Mouse (Mus musculus) embryo, embryonic 10.5 days (tissue): ENCODE data around the gene Hspg2.
A peak's percentile ranks its signal among the peaks of the same experiment; 100 is the strongest.

ENCODE experiments used
- DNase-seq: peaks from one replicate; pipeline ENCODE4 v3.0.0-alpha.2; 2015; ENCODE audit warnings: low spot score

The Hspg2 gene

DNA sequence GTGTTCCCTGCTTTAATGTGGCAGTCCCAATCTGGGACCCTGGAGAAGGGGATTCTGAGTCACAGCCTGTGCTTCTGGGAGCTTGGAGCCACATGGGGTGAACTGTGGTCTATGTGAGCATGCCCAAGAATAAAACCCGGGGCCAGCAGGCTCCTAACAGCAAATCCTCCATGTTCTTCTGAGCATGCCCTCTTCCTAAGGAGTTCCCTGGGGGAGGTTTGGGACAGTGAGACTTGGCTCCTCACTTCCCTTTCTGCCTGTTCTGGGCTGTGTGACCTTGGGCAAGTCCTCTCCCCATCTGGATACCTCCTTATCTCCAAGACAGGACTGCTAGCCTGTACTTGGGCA, 12.4 kb downstream of the Hspg2 start:
- DNase-seq = no peak

DNA sequence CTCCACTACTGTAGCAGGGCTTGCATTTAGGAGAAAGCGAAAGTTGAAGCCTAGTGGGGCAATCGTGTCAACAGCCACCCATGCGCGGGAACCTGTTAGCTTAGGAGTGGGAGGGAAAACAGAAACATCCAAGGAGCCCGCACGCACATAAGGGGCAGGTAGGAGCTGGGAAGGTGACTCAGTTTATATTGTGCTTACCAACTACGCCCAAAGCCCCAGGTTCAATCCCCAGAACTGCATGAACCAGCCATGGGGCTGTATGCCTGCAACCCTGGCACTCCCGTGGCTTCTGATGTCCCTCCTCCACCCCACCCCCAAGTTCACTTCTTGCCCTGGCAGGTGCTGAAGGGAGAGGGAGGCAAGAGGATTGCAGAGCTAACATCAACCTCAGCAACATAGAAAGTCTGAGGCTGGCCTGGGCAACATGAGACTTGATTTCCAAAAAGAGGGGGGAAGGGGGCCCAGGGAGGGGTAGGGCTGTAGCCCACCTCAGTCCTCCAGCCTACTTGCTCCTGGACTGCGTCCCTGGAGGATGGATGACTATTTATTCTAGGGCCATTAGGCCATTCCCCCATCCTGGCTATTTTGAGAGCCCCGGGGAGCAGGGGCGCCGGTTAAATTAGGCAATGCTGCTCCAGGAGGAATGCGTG, 12.9 kb downstream of the Hspg2 start:
- DNase-seq = no peak

DNA sequence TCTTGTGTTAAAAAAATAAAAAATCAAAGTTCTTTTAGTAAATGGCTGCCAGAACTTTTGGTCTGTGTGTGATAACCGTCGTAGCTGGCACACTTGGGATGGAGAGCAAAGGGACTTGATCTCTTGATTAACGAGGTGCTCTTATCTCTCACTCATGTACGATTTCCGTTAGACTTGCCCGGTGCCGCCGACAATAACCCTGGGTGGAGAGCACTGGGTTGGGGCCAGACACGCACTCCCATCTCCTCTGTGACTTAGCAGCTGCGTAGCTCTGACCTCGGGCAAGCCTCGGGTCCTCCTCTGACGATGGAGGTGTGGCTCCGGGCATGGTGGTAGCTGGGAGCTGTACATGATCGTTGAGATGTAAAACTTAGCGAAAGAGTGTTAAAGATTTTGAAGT, 15.3 kb downstream of the Hspg2 start:
- DNase-seq = no peak

DNA sequence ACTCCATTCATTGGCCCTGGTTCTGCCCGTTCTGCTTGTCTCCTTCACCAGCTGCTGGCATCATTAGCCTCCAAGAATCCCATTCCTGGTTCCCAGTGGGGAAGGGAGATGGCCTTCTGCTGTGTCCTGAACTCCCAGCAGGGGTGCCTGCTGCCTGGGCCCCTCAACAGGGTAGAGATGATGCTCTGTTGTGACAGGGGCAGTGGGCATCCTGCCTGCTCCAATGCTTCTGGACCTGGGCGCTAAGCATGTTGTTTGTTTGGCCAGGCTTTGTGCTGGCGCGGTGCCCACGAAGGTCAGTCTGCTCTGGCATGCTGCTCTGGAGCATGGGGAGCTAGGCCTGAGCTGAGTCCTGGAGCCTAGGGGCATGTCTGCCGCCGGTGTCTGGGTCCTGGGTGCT, 16.0 kb downstream of the Hspg2 start:
- DNase-seq = no peak

DNA sequence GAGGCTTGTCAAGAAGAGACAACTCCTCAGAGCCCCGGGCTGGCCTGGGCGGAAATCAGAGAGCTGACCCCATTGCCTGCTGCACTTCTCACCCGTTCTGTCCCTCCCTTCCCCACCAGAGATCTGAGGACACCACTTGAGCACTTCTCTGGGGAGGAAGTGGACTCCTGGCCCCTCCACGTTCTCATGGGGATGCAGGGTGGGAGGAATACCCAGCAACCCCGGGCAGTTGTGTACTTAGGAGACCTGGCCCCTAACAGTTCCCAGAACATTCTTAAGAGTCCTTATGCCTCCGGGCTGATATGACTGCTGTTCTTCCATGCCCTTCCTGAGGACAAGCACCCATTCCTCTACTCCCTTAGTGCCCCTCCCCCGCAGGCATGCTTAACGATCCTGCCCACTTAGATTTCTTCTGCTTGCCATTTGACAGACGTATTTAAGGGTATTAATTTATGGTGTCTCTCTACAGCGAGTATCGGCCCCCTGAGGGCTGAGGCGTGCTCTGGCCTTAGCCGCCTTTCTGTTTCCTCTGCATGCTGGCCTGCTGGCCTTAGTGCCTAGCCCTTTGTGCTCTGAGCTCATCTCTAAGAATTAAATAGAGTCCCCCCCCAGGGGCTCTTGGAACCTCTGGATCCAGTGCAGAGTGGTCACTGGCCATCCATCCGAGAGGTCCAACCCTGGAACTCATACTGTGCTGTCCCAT, 16.8 kb downstream of the Hspg2 start:
- no peak for DNase-seq

DNA sequence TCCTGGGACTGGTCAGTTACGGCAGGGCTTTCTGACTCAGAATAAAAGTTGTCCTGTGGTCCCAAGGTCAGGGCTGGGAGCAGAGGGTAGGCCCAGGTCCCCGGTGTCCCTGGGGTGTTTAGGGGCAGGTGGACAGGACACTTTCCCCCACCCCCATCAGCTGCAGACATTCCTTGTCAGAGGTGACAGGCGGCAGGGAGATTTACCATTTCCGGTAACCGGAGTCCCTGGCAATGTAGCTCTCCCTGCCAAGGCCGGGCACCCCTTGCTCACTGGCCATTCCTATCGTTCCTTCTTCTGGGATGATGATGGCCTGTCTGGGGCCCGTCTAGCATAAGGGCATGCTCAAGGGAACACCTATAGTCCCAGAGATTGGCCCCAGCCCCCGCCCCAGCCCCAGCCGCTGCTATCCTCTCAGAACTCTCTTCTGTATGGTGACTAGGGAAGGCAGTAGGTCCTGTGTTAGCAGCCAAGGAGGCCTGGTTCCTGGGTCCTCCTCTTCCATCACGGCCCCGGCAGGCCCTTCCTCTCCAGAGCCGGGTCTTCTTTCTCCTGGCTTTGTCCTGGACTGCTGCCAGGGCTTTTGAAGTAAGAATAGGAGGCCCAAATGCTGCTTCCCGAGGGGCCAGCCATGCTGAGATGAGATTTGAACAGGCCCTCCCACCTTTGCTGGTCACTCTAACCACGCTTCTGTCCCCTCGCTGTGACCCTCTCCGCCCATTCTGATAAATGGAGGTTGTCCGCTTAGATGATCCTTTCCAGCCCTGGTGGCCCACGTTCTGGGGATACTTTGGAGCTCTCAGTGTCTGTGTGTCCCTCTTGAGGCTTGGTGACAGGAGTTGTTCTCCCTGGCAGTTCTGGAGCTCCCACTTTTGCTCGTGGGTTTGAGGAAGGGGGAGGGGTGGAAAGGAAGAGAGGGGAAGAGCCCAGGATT, 17.8 kb downstream of the Hspg2 start:
- no peak for DNase-seq

DNA sequence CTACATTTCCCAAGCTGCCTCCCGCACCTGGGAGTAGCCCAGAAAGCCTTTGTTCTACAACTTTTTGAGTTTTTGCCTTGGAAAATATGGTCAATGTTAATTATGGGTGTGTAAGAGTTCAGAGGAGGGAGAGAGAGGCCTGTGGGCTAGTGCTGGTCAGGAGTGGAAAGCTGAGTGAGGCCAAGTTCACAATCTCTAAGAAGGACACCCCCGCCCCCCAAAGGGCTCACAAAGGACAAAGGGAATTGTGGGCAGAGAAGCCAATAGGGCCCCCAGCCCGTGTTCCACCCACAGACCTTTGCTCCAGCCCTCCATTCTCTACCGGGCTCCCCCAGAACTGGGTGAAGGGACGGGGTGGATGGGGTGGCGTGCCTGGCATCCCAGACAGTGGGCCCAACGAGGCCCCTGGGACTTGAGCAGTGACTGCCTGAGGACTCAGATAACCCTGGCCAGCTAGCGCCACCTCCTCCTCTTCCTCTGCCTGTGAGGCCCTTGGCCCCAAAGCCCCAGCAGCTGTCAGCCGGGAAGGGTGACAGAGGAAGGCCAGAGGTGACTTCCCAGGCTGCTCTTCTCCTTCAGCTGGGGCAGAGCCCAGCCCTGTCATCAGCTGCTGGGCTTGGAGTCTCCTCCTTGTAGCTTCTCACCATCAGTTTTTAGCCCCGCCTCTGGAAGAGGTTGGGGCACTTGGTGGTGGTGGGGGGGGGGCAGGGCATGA, 18.9 kb downstream of the Hspg2 start:
- DNase-seq = peak; percentile 62

DNA sequence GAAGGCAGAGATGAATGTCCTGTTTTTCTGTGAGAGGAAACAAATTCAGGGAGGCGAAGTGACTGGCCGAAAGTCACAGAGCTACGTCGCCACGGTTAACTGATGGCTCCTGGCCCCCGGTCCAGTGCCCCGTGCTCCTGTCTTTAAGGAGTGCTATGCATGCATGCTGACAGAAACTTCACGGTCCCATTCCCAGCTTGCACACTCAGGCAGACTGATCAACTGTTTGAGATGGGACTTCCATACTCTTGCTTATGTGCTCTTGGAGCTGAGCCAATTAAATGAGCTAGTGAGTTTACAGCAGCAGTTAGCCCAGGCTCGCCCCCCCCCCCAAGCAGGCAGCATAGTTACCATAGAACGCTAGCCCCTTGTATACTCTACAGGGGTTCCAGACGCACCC, 19.5 kb downstream of the Hspg2 start:
- peak; percentile 45 for DNase-seq

DNA sequence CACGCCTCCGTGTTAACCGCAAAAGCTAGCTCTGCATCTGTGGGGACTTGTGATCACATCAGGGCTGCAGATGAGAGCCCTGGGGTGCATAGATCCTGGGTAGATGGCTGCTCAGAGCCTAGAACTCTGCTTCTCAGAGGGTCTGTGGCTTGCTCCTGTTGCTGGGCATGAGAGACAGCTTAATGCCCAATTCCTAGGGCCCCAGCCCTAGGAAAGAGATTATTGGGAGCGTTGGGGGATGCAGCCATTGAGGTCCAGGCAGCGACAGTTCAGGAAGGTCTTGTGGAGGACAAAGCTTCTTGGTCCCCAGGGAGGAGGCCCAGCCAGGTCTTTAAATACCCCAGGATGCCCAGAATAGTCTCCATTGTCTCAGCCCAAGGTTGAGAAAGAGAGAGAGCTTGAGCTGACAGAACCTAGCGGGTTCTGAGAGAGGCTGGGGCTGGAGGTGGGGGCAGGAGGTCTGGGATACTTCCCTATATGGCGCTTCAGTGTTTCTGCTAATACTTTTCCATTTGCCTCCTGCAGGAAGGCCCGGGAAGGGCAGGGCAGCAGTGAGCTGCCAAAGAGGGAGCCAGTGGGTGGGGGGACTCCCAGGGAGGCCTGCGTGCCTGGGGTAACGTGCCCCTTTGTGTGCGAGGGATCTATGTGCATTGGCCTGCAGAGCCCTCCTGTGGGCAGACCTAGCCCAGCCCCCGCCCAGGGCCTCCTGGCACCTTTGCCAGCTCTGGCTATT, 20.2 kb downstream of the Hspg2 start:
- DNase-seq = peak; percentile 65

DNA sequence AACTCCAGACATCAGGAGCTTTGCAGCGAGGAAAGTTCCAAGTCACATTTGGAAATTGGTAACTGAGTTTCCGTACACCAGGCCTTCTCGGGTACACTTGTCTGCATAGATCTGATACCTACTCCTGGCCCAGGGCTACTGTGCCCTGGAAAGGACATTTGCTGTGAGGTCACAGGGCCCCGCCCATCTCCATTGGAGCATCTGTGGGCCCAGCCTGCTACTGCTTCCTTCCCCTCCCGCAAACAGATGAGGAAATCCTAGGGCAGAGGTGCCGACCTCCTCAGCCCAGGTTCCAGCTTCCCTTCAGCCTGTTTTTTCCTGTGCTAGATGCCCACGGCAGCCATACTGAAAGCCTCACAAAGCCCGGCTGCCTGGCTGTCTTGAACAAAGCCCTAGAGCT, 21.4 kb downstream of the Hspg2 start:
- DNase-seq = no peak

DNA sequence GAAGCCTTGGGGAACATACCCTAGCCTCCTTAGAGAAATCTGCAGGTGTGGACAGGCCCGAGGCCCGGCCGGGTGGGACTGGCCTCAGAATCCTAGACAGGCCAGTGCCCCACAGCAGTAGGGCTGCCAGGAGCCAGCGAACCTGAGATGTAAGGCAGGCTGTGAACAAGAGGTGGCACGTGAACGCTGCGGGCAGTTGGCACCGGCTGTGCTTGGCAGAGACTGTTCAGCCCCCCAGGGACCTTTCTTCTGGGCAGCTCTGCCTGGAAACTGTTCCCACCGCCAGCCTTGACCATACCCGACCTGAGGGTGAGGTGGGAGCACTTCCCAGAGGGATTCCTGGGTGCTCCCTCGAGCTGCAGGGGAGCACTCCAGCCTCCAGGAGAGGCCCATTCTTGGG, 24.0 kb downstream of the Hspg2 start:
- no peak for DNase-seq

DNA sequence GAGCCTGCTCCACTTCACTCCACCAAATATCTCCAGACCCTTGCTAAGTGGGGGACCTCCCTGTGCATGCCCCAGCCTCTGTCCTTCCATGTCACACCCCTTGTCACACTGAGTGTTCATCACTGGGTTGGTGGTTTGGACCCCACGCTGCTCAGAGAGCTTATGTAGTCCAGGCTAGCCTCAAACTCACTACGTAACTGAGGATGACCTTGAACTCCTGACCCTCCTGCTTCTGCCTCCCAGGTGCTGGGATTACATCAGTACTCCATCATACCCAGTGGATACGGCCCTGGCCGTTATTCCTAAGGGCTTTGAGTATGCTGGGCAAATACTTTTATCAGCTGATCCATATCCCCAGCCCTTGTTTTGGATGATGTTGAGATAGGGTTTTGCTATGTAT, 24.6 kb downstream of the Hspg2 start:
- no peak for DNase-seq

DNA sequence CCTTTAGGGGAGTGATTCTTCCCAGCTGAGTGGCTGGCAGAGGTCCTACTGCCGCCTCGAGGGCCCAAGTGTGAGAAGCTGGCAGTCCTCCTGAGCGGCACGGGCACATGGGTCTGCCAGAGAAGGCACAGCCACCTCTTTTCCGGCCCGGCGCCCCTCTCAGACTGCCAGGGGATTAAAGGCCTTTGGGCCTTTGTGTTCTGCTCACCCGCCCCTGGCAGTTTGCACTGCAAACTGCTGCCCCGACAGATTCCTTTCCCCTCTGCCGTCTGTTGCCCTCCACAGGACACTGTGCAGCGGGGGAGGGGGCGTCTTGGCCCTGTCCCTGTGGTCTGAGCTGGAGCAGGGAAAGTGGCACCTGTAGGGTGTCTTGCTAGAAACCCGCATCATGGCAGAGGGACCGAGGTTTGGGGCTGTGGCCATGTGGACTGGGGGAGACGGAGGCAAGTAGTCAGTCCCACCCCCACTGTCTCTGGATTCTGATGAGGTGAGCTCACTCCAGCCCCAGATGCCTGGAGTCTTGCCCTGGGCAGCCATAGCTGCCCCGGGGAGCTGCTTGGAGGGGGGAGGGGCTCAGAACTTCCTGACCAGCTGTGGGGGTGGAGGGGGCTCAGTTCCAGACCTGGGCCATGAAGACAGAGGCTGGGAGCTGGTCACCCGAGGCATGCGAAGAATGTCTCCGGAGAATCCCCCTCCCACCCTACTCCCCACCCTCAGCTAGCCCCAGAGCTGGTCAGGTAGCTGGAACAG, 26.4 kb downstream of the Hspg2 start:
- peak; percentile 60 for DNase-seq

DNA sequence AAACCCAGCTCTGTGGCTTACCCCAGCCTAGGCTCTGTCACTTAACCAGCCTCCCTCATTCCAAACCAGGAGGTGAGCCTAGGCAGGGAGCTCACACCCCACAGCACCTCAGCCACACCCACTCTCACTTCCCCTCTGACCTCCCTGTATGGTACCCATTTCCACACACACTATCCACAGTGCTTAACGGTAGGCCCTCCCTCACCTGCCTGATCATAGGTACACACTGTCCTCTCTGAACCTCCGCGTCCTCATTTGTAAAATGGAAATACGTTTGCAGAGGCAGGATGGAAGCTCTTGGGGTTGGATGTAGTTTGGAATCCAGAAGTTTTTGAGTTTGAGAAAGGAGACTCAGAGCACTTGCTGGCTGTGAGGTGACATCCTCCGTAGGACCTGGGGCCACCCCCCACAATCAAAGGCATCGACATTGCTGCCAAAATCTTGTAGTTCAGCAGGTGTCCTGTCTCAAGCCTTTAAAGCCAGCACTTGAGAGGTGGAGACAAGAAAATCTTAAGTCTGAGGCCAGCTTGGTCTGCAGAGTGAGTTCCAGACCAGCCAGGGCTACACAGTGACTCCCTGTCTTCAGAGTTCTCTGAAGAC, 27.0 kb downstream of the Hspg2 start:
- DNase-seq = no peak

DNA sequence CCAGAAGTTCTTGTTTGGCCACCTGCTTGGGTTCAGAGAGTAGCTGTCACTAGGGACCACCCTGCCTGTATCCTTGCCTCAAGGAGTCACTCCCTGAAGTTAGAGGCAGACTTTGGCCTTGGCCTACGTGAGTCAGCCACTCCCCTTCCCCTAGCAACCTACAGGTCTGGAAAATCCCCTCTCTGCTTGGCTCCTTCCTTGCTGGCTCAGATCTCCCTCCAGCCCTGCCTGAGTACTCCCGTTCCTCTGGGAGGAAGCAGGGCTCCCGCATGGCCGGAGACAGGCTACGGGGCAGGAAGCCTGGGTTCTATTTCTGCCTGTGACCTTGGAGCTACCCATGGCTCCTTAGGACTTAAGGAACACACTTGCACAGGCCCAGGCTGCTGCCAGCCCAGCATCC, 28.8 kb downstream of the Hspg2 start:
- no peak for DNase-seq

DNA sequence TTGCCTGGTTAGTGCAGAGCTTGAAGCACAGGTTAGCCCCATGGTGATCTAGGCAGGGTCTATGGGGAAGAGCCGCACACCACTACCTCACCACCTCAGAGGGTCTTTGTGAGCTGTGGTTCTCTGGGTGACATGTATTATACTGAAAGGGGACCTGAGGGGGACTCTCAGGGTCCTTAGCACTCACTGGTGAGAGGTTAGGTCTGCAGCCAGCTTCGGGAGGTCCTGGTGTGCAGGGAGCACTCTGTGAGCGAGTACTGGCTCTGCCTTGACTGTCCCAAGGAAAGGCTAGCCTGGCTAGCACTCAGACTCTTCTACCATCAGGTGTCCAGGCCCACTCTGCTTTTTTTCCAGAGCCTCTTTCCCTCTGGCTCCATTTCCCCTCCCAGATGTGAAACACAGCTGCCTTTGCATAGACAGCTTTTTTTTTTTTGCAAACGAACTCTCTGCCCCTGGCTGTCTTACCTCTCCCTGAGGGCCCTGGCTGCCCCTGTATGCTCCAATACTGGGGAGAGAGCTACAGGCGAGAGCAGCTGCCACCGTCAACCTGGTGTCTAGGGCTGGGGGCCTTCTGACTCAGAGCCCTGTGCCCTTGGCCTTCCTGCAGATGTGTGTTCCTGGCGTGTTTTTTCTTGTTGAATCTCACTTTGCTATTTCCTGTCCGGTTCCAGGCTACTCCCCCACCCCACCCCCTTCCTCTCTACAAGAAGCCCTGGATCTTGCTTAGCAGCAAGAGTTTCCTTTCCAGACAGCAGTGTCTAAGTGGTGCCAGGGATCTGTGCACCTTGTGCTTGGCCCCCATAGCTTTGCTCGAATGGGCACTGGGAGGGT, 29.5 kb downstream of the Hspg2 start:
- peak; percentile 49 for DNase-seq

DNA sequence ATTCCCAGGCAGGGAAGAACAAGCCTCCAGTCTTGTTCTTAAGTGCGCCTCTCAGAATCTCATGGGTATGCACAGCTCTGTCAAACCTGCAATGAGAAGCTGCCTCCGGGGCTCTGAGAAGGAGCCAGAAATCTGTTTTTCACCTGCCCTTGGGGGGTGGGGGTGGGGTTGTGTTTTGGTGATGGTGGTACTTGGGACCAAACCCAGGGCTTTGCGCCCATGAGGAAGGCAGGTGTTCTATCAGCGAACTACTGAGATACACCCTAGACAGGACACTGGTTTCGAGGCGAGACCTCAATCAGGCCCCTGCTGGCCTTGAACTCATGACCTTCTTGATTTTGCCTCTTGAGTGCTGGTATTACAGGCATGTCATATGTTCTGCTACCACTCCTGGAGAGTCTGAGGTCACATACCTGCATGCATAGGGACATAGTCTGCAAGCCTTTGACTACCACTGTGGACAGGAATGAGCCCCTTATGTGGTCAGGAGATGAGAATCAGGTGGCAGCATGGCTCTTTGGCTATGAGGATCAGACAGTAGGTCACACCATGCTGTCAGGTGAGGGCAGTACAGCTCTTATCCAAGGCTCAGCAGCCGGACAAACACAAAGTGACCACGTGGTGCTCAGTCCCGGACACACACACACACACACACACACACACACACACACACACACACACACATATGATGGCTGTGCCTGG, 30.5 kb downstream of the Hspg2 start:
- DNase-seq = no peak

DNA sequence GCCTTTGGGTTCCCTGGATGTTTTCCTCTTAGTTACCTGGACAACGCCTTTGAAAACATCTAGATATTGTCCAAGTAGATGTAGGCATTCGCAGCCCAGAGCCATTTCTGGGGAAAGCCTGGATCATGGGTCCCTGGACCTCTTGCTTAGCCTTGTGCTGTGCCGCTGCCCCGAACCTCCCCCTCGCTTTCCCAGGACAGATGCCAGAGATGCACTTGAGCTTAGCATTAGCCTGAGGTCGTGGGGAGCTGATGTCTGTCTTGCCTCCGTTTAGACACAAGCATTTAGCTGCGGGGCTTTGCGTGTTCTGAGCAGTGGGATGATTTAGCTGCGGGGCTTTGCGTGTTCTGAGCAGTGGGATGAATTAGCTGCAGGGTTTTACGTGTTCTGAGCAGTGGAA, 31.6 kb downstream of the Hspg2 start:
- DNase-seq = no peak

DNA sequence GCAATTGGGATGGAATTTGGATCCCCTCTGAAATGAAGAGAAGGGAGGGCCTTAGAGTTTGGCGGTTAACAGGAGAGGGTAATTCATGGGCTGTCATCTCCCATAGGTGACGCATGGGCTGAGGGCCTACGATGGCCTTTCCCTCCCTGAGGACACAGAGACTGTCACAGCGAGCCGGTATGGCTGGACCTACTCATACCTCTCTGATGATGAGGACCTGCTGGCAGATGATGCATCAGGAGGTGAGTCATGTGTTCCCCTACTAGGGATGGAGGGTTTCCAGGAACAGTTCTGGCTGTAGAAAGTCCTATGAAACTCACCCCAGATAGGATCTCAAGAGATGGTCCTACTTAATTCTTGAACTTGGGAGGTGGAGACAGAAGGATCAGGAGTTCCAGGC, 32.4 kb downstream of the Hspg2 start:
- no peak for DNase-seq
